Mouse (Mus musculus) embryonic facial prominence, embryonic 15.5 days (tissue): ENCODE results near the gene Mrpl19. TPM values are rescaled to one million over a fixed set of nuclear protein-coding genes. Genes with fewer than 3 reads are reported as not detected.

Experiments used
- ATAC-seq: fragments of 200-750 bp; cut with Nextera tagmentation; 2 replicates; pipeline ENCODE4 v1.8.0; 2017; ENCODE audit warnings: low read depth, moderate TSS enrichment; ENCODE audit not compliant: insufficient number of reproducible peaks, low FRiP score, low TSS enrichment
- H3K27ac ChIP-seq: fragments of 300-500 bp; sonication (generic); replicated peaks from 2 replicates; pipeline ENCODE4 v1.5.1; 2015; ENCODE audit warnings: mild to moderate bottlenecking, inconsistent platforms
- H3K27me3 ChIP-seq: fragments of 300-500 bp; sonication (generic); 2 replicates; pipeline ENCODE4 v1.6.1; 2015; ENCODE audit warnings: inconsistent platforms
- H3K36me3 ChIP-seq: fragments of 300-500 bp; sonication (generic); 2 replicates; pipeline ENCODE4 v1.6.1; 2015; ENCODE audit warnings: mild to moderate bottlenecking, inconsistent platforms
- H3K4me1 ChIP-seq: fragments of 300-500 bp; sonication (generic); 2 replicates; pipeline ENCODE4 v1.6.1; 2015; ENCODE audit warnings: inconsistent platforms
- H3K4me2 ChIP-seq: fragments of 300-500 bp; sonication (generic); replicated peaks from 2 replicates; pipeline ENCODE4 v1.6.1; 2015; ENCODE audit warnings: mild to moderate bottlenecking, inconsistent platforms
- H3K4me3 ChIP-seq: fragments of 300-500 bp; sonication (generic); replicated peaks from 2 replicates; pipeline ENCODE4 v1.5.1; 2015; ENCODE audit warnings: mild to moderate bottlenecking, inconsistent platforms
- H3K9ac ChIP-seq: fragments of 300-500 bp; sonication (generic); 2 replicates; pipeline ENCODE4 v1.6.1; 2015; ENCODE audit warnings: inconsistent platforms
- H3K9me3 ChIP-seq: fragments of 300-500 bp; sonication (generic); replicated peaks from 2 replicates; pipeline ENCODE4 v1.6.1; 2016; ENCODE audit warnings: inconsistent platforms
- WGBS: fragments of 180-500 bp; shearing (Covaris S2); methylation state at CpG from one replicate; pipeline ENCODE4 v1.1.7; 2015; 5-methylcytosine and 5-hydroxymethylcytosine counted together
- polyA plus RNA-seq: library from polyadenylated mRNA; unstranded; fragments of >200 nt; fragmentation: Nextera tagmentation; extraction: Ambion mirVana; gene quantifications from 2 replicates; pipeline ENCODE4 v1.2.1, GENCODE M21; 2015

Mrpl19 gene
- polyA plus RNA-seq, 1 experiment from 2014 or later = 48.4 TPM

DNA sequence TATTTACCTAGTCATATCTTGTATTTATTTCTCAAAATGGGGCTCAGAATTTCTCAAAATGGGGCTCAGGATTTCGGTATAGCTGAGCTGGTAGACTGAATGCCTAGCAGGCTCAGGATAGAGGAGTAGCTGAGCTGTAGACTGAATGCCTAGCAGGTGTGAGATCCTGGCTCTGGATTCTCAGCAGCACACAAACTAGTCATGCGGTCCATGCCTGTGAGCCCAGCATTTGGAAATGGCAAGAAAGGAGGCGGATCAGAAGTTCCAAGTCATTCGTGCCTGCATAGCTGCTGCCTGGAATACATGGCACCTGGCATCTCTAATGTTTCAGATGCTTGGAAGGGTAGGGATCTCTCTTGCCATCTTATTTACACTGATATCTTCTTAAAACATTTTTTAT is 36.4 kb downstream of the Mrpl19 start:
- no peaks in the 10 kb centered on the region for H3K9me3 ChIP-seq
- no peak overlapping the region for H3K27ac ChIP-seq
- no peak overlapping the region for H3K4me2 ChIP-seq
- ATAC-seq = no peak
- 91% methylated on average over 4 of the region's 4 CpGs for WGBS
- H3K4me3 ChIP-seq = no peak overlapping the region
- no peak overlapping the region for H3K9ac ChIP-seq
- peaks cover 65% of the 10 kb centered on the region for H3K36me3 ChIP-seq
- H3K4me1 ChIP-seq = peaks cover 2% of the 10 kb centered on the region
- no peaks in the 10 kb centered on the region for H3K27me3 ChIP-seq

DNA sequence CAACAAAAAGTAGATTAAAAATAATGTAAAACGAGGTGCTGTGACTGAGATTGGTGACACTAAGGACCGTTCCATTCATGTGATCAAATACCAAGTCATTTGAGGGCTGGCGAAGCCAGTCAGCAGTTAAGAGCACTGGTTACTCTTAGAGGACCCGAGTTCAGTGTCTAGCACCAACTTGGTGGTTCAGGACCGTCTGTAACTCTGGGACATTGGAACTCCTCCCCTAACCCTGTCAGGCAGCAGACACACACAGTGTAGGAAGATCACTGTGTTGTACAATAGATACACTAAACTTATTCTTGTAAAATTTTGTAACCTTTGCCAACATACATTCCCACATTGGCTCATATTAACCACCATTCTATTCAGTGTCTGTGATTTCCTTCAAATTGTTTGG is 41.5 kb downstream of the Mrpl19 start:
- Histone ChIP-seq H3K36me3 (peaks cover 24% of the 10 kb centered on the region; the same call in 1 of the 2 replicates), H3K9ac (peak overlapping the region; percentile 95), H3K4me3 (peak overlapping the region; percentile 75), H3K9me3 (no peaks in the 10 kb centered on the region), H3K27me3 (no peaks in the 10 kb centered on the region), H3K27ac (no peak overlapping the region), H3K4me2 (peak overlapping the region; percentile 56), H3K4me1 (peaks cover 6% of the 10 kb centered on the region)
- ATAC-seq = no peak
- 20% methylated on average over 5 of the region's 5 CpGs for WGBS

DNA sequence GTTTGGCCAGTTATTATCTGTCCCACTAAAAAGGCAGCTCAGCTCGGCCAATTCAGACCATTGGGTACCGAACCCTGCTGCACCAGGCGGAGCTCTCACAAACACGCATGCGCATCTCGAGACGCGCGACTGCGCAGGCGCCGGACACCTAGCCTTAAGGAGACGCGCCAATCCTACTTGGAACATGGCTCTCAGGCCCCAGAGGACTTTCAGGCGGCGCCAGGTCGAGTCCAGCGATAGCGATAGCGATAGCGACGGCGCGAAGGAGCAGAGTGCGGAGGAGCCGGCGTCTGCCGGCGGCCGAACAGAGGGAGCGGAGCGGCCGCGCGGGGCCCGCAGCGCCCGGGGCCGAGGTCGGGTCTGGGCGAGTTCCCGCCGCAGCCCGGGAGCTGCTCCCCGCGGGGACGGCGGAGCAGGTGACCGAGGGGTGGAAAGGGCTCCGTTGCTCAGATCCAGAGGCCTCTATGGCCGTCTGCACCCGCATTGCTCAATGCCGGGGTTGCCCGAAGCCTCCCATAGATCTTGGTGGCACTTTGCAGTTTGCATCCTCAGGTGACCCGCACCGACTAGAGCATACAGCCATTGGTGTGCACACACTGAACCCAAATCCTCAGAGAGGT is 42.1 kb downstream of the Mrpl19 start, which contains the start of gene Gcfc2:
TSS of gene Gcfc2 (plus strand) at position 147 of the 620 bp plus-strand sequence.
- H3K27me3 ChIP-seq = no peaks in the 10 kb centered on the region

DNA sequence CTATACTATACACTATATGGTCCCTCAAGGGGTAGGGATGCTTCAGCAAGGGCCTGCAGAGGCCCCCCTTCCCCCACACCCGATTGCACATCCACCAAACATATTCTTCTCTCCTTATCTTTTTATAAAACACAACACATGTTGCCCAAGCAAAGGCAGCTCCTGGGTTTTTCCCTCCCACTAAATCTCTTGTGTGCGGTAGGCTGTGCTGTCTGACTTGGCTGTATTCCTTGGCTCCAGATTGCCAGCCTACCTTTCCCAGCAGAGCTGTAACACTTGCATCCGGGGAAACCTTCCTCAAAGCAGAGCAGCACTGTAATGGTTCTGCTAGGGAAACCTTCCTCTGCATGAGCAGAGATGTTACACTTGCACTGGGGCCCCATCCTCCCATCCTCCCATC is 53.6 kb downstream of the Mrpl19 start:
- Histone ChIP-seq H3K36me3 (no peaks in the 10 kb centered on the region), H3K9ac (no peak overlapping the region), H3K27ac (no peak overlapping the region), H3K27me3 (no peaks in the 10 kb centered on the region), H3K9me3 (no peaks in the 10 kb centered on the region), H3K4me1 (no peaks in the 10 kb centered on the region), H3K4me2 (no peak overlapping the region), H3K4me3 (no peak overlapping the region)
- no peak for ATAC-seq
- WGBS = 69% methylated on average over 3 of the region's 3 CpGs

More for the DNA sequence above, 42.1 kb downstream of the Mrpl19 start, which contains the start of gene Gcfc2:
- Histone ChIP-seq H3K4me3 (peak within 1 kb of the TSS; percentile 75), H3K36me3 (peaks cover 24% of the 10 kb centered on the region; the same call in 1 of the 2 replicates), H3K4me1 (peaks cover 6% of the 10 kb centered on the region), H3K9ac (peak within 1 kb of the TSS; percentile 95), H3K27ac (peak within 1 kb of the TSS; percentile 55), H3K9me3 (no peaks in the 10 kb centered on the region), H3K4me2 (peak within 1 kb of the TSS; percentile 56)
- under 1% methylated on average over 56 of the region's 56 CpGs for WGBS
- peak; percentile 89 for ATAC-seq

DNA sequence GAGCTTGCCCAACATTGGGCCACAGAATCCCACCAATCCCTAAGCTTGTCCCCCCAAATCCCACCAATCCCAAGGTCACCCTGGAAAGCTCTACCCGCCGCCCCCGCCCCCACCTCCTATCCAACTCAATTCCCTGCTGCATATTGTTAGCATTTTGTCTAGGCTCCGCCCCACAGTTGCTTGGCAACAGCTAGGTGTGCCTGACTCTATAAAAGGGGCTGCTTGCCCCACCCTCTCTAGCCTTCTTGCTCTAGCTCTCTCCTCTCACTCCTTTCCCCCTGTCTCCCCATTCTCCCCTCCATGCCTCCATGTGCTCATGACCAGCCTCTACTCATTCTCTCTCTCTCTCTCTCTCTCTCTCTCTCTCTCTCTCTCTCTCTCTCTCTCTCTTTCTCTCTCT is 54.0 kb downstream of the Mrpl19 start:
- ATAC-seq = no peak
- H3K36me3 ChIP-seq = no peaks in the 10 kb centered on the region
- no peak overlapping the region for H3K27ac ChIP-seq
- no peak overlapping the region for H3K9ac ChIP-seq
- no peaks in the 10 kb centered on the region for H3K9me3 ChIP-seq
- H3K4me2 ChIP-seq = no peak overlapping the region
- no peaks in the 10 kb centered on the region for H3K27me3 ChIP-seq
- no peaks in the 10 kb centered on the region for H3K4me1 ChIP-seq
- WGBS = 89% methylated on average over 4 of the region's 4 CpGs
- no peak overlapping the region for H3K4me3 ChIP-seq

DNA sequence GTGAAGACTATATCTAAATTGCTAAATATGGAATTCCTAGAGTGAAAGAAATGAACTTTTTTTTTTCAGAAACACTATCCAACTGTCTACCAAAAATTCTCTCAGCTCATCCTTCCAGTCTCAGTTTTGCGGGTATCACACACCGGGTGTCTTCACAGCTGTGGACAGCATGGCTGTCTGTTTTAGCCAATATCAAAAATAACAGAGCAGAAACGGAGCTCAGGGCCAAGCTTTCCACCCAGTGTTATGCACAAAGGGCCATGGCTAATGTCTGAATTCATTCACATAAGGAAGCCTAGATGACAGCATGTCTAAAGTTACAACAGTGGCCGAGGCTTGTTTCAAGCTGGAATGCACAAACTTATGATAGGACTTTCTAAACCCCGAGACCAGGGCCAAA is 54.5 kb downstream of the Mrpl19 start:
- no peak for ATAC-seq
- Histone ChIP-seq H3K27me3 (no peaks in the 10 kb centered on the region), H3K4me3 (no peak overlapping the region), H3K27ac (no peak overlapping the region), H3K36me3 (no peaks in the 10 kb centered on the region), H3K9ac (no peak overlapping the region), H3K4me1 (no peaks in the 10 kb centered on the region), H3K4me2 (no peak overlapping the region), H3K9me3 (no peaks in the 10 kb centered on the region)
- 79% methylated on average over 5 of the region's 5 CpGs for WGBS

DNA sequence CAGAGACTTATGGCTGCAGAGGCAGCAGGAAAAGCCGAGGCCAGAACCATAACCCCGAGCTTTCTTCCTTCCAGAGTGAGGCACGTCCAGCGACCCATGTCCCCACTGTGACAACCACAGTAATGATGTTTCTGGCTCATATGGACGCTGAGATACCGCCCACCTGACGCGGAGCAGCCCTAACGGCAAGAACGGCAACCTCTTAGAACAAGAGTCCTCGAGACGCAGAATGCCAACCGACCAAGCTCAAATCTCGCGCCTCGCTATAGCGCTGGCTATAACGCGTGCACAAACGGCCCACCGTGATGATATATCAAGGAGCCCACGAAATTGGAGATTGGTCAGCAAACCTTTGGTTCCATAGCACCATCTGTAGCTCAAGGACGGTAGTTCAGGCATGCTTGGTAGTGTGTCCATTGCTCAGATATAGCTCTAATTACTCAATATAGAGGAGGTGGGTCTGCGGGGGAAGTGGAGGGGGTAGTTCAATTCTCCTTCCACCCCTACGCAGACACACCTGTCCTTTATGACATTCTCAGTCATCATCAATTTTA is 55.4 kb downstream of the Mrpl19 start:
- no peaks in the 10 kb centered on the region for H3K4me1 ChIP-seq
- ATAC-seq = no peak
- H3K4me3 ChIP-seq = no peak overlapping the region
- H3K27ac ChIP-seq = no peak overlapping the region
- H3K27me3 ChIP-seq = no peaks in the 10 kb centered on the region
- H3K36me3 ChIP-seq = no peaks in the 10 kb centered on the region
- H3K4me2 ChIP-seq = no peak overlapping the region
- H3K9ac ChIP-seq = no peak overlapping the region
- 85% methylated on average over 25 of the region's 25 CpGs for WGBS
- no peaks in the 10 kb centered on the region for H3K9me3 ChIP-seq

Other genes starting within 250 kb of the Mrpl19 start
- gene Gcfc2, start 42.3 kb downstream of the Mrpl19 start, polyA plus RNA-seq = 8.6 and 12.5 TPM in 2 replicates
- 16.8 and 17.2 TPM in 2 replicates for gene Eva1a, start 75.1 kb upstream of the Mrpl19 start, polyA plus RNA-seq